Mouse (Mus musculus) myocyte (in vitro differentiated cells): ENCODE measurements at regions not wholly inside any gene's neighbourhood (a gene's known extent, or its start where the extent isn't known, plus 50 kb on each side); places are given as distances from the start of the nearest gene placed in this dataset.

Source experiments
- CEBPB ChIP-seq: IDR thresholded peaks from 2 replicates; pipeline ENCODE4 v1.6.1; 2011; ENCODE audit warnings: mild to moderate bottlenecking, moderate library complexity; ENCODE audit not compliant: poor library complexity, insufficient read depth, severe bottlenecking
- E2F4 ChIP-seq: IDR thresholded peaks from one replicate; pipeline ENCODE4 v1.6.1; 2011; ENCODE audit warnings: mild to moderate bottlenecking, control low read depth, moderate library complexity; ENCODE audit not compliant: insufficient read depth
- MAX ChIP-seq: IDR thresholded peaks from one replicate; pipeline ENCODE4 v1.6.1; 2011; ENCODE audit warnings: low read depth, mild to moderate bottlenecking, control low read depth
- MYOD1 ChIP-seq, 3 experiments: IDR thresholded peaks; one replicate each; pipeline ENCODE4 v1.6.1; 2011; ENCODE audit warnings: control low read depth in 2 of 3, low read depth in 2 of 3, mild to moderate bottlenecking in 2 of 3, moderate library complexity in 1 of 3; ENCODE audit not compliant: insufficient read length in 2 of 3, control insufficient read depth in 1 of 3
- POLR2A ChIP-seq: IDR thresholded peaks from one replicate; pipeline ENCODE4 v1.6.1; 2011; ENCODE audit warnings: low read depth, mild to moderate bottlenecking, control low read depth, moderate library complexity; ENCODE audit not compliant: insufficient read length
- POLR2AphosphoS2 ChIP-seq: IDR thresholded peaks from one replicate; pipeline ENCODE4 v1.6.1; 2011; ENCODE audit warnings: low read depth, control low read depth; ENCODE audit not compliant: insufficient read length
- SRF ChIP-seq: IDR thresholded peaks from one replicate; pipeline ENCODE4 v1.6.1; 2011; ENCODE audit warnings: low read depth; ENCODE audit not compliant: control insufficient read depth, insufficient read length
- USF1 ChIP-seq: IDR thresholded peaks from one replicate; pipeline ENCODE4 v1.6.1; 2011; ENCODE audit warnings: low read depth, mild to moderate bottlenecking, control low read depth, moderate library complexity

GRCm38 (mm10) chr10:117576154-117576859 lies 53.0 kb upstream of the Cpm start:
- no peak for TF ChIP-seq MAX
- no peak for TF ChIP-seq POLR2A
- no peak for TF ChIP-seq MYOD1 (IDR thresholded peaks at IDR 0.05; ENCODE audit: control insufficient read depth in 1 of 3, insufficient read length in 2 of 3, low read depth in 2 of 3)
- TF ChIP-seq E2F4, result no peak
- TF ChIP-seq CEBPB, result no peak
- no peak for TF ChIP-seq SRF
- no peak for TF ChIP-seq POLR2AphosphoS2
- TF ChIP-seq USF1, result no peak
